Mouse (Mus musculus) ES-Bruce4 (cell line): ENCODE results near the gene Mapk7.

ENCODE experiments used
- CTCF ChIP-seq: IDR thresholded peaks from one replicate; pipeline ENCODE4 v1.8.1; 2011; ENCODE audit warnings: low read depth, low read length
- EP300 ChIP-seq: IDR thresholded peaks from 2 replicates; pipeline ENCODE4 v1.6.1; 2011; ENCODE audit warnings: low read depth, low read length; ENCODE audit not compliant: insufficient read depth
- POLR2A ChIP-seq: IDR thresholded peaks from one replicate; pipeline ENCODE4 v1.8.1; 2011; ENCODE audit warnings: low read length; ENCODE audit not compliant: insufficient read depth

GRCm38 (mm10) chr11:61477566-61478508 lies 16.4 kb downstream of the Mapk7 start:
- no peak for TF ChIP-seq CTCF
- TF ChIP-seq POLR2A, result no peak
- no peak for TF ChIP-seq EP300
